Mouse (Mus musculus) lung, postnatal 4 days (tissue): ENCODE measurements around the gene Smad1.

ENCODE experiments used
- DNase-seq, 2 experiments: peaks; one replicate each; pipeline ENCODE4 v3.0.0; 2021

The Smad1 gene

GRCm38 (mm10) chr8:79351916-79352315, 47.4 kb downstream of the Smad1 start:
- no peak for DNase-seq

DNA sequence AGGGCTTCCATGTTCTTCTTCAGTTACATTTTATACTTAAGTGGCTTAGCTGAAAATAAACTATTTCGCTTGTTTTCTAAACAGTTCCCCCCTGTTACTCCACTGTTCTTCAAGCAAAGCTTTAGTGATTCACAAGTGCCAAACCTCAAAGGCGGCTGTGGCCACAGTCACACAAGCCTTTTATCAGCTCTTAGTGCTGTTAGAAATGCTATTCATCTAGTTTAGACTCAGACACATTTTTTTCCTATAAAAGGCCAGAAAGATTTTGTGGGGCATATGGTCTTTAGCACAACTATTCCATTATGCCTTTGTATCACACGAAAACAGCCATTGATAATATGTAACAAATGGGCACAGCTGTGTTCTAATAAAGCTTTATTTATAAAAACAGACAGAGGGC, 48.5 kb downstream of the Smad1 start:
- DNase-seq: no peak

GRCm38 (mm10) chr8:79350094-79350593, 49.2 kb downstream of the Smad1 start:
- DNase-seq: peak; percentile 50 to 67

GRCm38 (mm10) chr8:79346414-79346813, 52.9 kb downstream of the Smad1 start:
- no peak for DNase-seq

- no peak for DNase-seq
Observed at GRCm38 (mm10) chr8:79345856-79346255, 53.5 kb downstream of the Smad1 start.

DNA sequence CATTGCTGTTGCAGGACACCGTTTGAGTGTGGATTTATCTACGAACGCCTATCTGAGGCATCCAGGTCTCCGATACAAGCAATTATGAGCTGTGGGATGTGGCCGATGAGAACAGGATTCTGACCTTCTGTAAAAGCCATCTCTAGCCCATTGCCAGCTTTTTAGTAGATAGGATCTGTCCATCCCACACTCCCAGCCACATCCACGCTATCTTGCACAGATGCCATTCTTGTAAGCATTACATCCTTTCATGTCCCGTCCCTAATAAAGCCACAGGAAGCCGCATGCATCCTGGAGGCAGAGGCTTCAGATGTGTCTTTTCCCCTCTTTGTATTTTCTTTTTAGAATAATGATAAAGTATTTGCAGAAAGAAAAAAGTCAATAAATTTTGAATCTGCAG, 58.1 kb downstream of the Smad1 start:
- no peak for DNase-seq

DNA sequence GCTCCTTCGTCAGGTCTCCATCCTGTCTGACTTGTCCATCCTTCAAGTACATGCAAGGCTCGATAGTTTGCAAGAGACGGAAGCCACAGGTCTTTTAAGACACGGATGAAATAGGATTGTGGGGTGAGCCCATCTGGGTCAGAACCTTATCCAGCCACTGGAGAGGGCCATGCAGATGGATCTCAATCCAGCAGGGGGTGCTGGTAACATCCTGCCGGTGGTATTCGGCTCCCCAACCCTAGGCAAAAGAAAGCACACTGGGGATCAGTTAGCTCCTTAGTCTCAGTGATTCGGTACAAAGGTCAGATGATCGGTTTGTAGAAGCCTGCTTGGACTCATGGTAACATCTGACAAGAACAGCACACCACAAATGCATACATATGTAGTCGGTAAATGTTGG, 59.8 kb downstream of the Smad1 start:
- DNase-seq: peak in 1 of 2 experiments; percentile 47

DNA sequence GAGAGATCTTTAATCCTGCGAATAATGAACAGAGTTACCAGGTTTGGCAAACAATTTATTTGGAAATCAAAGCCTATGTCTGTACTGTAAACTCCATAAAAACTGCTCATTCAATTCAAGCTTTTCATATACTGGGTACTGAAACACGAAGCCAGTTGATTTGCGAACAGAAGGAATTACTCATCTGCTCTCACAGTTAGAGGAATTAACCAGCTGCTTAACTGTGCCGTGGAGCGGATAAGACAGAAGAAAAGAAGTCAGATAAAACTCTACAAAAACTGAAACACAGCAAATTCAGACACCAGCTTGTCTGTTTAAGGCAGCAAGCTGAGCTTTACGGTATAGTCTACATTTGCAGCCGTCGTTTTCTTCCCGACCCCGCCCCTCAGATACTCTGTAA, 60.7 kb downstream of the Smad1 start:
- no peak for DNase-seq

- DNase-seq: no peak
Observed at GRCm38 (mm10) chr8:79332109-79332900, 67.0 kb downstream of the Smad1 start.

- DNase-seq: no peak
Observed at GRCm38 (mm10) chr8:79331571-79331970, 67.7 kb downstream of the Smad1 start.

GRCm38 (mm10) chr8:79331017-79331416, 68.3 kb downstream of the Smad1 start:
- DNase-seq: no peak

DNA sequence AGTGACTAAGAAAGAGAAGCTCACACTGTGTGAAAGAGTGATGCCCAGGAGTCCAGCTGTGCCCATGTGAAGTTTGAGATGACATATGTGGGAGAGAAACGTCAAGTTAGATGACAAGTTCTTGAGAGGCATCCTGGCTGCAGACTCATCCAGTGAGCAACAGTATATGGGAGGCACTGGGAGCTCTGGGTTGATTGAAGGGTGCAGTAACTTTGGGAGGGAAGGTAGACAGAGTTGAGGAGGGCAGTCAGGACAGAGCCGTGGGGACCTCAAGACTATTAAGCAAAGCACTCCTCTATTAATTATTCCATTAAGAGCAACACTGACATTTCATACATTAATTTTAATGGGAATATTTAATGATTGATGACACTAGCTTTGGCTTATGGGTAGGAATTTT, 69.6 kb downstream of the Smad1 start:
- no peak for DNase-seq

DNA sequence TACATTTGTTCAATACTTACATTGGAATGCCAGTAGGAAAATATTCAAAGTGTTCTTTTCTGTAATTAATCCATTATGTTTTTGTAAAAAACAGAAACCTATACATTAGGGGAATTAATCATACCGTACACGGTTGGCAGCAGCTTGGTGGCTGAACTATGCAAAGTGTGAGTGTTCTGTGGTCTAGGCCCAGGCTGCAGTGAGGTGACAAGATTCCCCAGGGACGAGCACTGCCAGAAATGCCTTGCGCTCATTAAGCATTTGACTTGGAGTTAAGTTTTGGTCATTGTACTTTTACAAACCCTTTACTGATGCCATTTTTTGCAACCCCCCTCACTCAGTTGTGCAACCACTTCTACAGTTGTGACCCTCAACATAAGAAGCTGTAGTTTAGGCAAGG, 70.1 kb downstream of the Smad1 start:
- DNase-seq: no peak

GRCm38 (mm10) chr8:79325510-79325909, 73.8 kb downstream of the Smad1 start:
- DNase-seq: peak in 1 of 2 experiments; percentile 41

GRCm38 (mm10) chr8:79324928-79325327, 74.4 kb downstream of the Smad1 start:
- no peak for DNase-seq

GRCm38 (mm10) chr8:79324036-79324435, 75.3 kb downstream of the Smad1 start:
- DNase-seq: no peak

DNA sequence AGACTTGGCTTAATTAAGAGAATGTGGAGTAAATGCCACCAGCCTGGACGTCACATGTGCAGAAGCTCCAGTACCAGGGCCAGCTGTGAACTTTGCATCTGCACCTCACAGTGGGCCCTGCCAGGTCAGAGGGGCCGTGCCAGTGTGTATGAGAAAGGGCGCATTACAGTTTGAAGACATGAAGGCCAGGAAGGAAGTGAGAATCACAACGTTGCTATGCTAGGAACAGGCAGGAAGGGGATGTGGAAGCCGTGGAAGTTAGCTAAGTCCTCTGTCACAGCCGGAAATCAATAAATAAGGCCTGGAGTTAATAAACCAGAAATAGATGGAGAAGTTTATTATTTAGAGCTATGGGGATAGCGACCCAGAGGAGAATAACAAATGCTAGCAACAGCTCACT, 76.2 kb downstream of the Smad1 start:
- peak; percentile 27 to 49 for DNase-seq

DNA sequence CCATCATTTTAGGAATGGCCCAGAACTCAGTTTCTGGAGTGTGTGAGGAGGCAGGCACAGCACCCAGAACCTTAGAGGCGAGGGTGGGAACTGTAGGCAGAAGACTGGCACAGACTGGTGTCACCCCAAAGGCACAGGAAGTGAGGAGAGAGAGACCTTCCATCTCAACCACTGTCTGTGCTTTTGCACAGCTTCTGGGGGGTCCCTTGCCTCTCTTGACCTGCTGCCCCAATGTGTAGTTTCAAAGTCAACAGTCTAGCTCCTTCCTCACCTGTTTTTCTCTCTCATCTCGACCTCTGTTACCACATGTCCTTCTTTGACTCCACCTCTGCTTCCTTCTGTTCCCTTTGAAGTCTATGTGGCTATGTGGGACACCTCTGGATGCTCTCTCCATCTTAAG, 88.5 kb downstream of the Smad1 start:
- DNase-seq: no peak

- DNase-seq: no peak
Observed at GRCm38 (mm10) chr8:79305941-79306340, 93.4 kb downstream of the Smad1 start.

- no peak for DNase-seq
Observed at GRCm38 (mm10) chr8:79301548-79301947, 97.8 kb downstream of the Smad1 start.

DNA sequence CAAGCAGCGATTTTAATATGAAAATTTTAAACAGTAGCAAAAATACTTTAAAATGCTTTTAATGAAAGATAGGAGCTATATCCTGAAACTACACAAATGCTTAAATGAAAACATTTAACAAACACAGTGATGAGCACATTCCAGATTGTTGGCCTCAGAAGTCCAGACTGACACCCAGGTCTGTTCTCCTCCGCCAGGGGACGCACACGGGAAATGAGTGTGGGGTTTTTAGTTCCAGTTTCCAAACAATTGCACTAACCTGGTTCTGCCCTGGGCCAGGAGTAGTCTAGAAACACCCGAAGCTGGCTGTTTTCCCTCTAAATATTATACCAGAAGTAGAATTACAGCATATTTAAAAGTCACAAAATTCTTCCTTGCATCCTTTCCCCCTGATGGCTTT, 99.6 kb downstream of the Smad1 start:
- peak in 1 of 2 experiments; percentile 13 for DNase-seq

- DNase-seq: peak; percentile 76 to 78
Observed at GRCm38 (mm10) chr8:79297763-79298162, 101.6 kb downstream of the Smad1 start.

- DNase-seq: no peak
Observed at GRCm38 (mm10) chr8:79295276-79296105, 103.8 kb downstream of the Smad1 start.
